Mouse (Mus musculus): ENCODE measurements around the gene Rab14.

GRCm38 (mm10) chr2:35178153-35178552 is 22.8 kb downstream of the Rab14 start:
- TF ChIP-seq GATA1 (IDR thresholded peaks at IDR 0.05; ENCODE audit: low read length) (no peak), TAL1 (IDR thresholded peaks at IDR 0.05; ENCODE audit: low read length) (no peak)
